Mouse (Mus musculus): Measurements from ENCODE around the gene Arx.

Arx gene

DNA sequence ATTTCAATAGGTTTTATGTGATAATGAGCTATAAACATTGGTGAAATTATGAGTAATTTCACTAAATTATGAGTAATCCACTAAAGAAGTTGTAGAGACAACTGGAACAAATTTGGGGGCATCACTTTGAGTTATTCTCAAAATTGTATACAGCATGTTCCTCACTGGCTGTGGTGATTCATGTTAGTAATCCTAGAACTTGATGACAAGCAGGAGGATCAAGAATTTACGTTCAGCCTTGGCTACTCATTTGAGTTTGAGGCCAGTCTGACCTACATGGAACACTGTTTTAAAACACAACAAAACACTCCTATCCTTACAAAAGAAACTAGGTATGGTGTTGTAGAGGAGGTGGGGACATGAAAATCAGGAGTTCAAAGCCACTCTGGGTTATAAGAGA is 35.1 kb downstream of the Arx start:
- DNase-seq (ENCODE audit: extremely low read depth, low read depth, low spot score) = no peak

Data from fat pad, adult 2 months (tissue).